ENCODE assay signal across 18 mouse cellular contexts in the genomic region with DNA sequence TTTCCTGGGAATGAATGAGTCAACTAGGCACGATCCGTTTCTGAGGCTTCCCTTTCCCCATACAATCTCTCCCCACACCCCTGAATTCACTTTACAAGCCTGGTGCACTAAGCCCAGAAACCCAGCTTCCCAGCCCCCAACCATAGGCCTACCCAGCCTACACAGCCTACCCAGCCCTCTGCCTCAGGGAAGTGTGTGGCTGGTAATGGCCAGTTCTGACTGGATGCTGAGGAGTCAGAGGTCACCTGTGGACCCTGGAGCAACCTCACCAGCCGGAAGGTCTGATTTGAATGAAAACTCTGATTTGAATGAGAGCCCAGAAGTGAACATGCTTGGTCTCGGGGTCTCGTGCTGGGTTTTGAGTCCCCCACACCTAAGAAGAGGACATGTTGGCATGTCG. TPM values are rescaled to one million over a fixed set of nuclear protein-coding genes. Genes with fewer than 3 reads are reported as not detected.
DNase-seq lines count a peak whose midpoint lies in the region; ATAC-seq and TF ChIP-seq lines count a peak whose summit lies in the region.
"Had no signal": no experiment of that assay in that cellular context is flagged by ENCODE, and none has a peak within 500 bp of the region (broad histone marks: within the 10 kb centered on the region; RNA-seq: fewer than 3 reads in every experiment).

No protein-coding gene starts in this region.

- no peaks in the 10 kb centered on the region for H3K9me3 ChIP-seq in ES-Bruce4 (replicated peaks; ENCODE audit: control insufficient read depth, insufficient read depth, low read length, poor library complexity, severe bottlenecking)
- no peaks in the 10 kb centered on the region for H3K9me3 ChIP-seq in embryonic facial prominence, embryonic 10.5 days
- H3K9me3 ChIP-seq: midbrain, embryonic 15.5 days had no signal

- 80% methylated on average over 6 of the region's 6 CpGs for WGBS in embryonic facial prominence, embryonic 10.5 days
- WGBS in kidney, adult 2 months: 32% methylated on average over 6 of the region's 6 CpGs

- H3K36me3 ChIP-seq in ES-Bruce4 (ENCODE audit: control insufficient read depth, insufficient read depth, low read length, poor library complexity, severe bottlenecking): no peaks in the 10 kb centered on the region
- no peaks in the 10 kb centered on the region for H3K36me3 ChIP-seq in embryonic facial prominence, embryonic 10.5 days (replicated peaks)
- no peaks in the 10 kb centered on the region; the same call in 1 of the 2 replicates for H3K36me3 ChIP-seq in kidney, adult 2 months (ENCODE audit: control insufficient read depth, insufficient read depth, low read length)
- H3K36me3 ChIP-seq: midbrain, embryonic 15.5 days had no signal

- no peaks in the 10 kb centered on the region for H3K27me3 ChIP-seq in ES-Bruce4 (ENCODE audit: control insufficient read depth, insufficient read depth, low read length, poor library complexity, severe bottlenecking)
- no peaks in the 10 kb centered on the region; the same call in 1 of the 2 replicates for H3K27me3 ChIP-seq in embryonic facial prominence, embryonic 10.5 days (replicated peaks; ENCODE audit: low read depth, poor library complexity, severe bottlenecking)
- H3K27me3 ChIP-seq in kidney, adult 2 months (replicated peaks; ENCODE audit: control insufficient read depth, insufficient read depth, low read length): no peaks in the 10 kb centered on the region
- H3K27me3 ChIP-seq: midbrain, embryonic 15.5 days had no signal

- H3K9ac ChIP-seq in ES-Bruce4 (ENCODE audit: low read depth, poor library complexity, severe bottlenecking): no peak overlapping the region
- H3K9ac ChIP-seq: midbrain, embryonic 15.5 days had no signal

- ATAC-seq in erythroid progenitor cell, adult 5-6 weeks (replicated peaks; ENCODE audit: low FRiP score, poor library complexity, severe bottlenecking): no peak
- no peak for ATAC-seq in megakaryocyte-erythroid progenitor cell, adult 5-6 weeks (replicated peaks; ENCODE audit: low FRiP score, low TSS enrichment, poor library complexity, severe bottlenecking)
- ATAC-seq: activated CD4-positive, CD25-positive, alpha-beta regulatory T cell, adult 4 months; forebrain, embryonic 14.5 days; midbrain, embryonic 15.5 days had no signal

- no peak for TF ChIP-seq CTCF in ES-Bruce4 (IDR thresholded peaks at IDR 0.05; ENCODE audit: low read depth, low read length)
- TF ChIP-seq CTCF in kidney, adult 2 months (conservative IDR thresholded peaks at IDR 0.05; ENCODE audit: insufficient read depth, insufficient read length, low read depth, low read length): no peak

- peaks cover 9% of the 10 kb centered on the region for H3K4me1 ChIP-seq in ES-Bruce4 (ENCODE audit: control insufficient read depth, insufficient read depth, low read length)
- H3K4me1 ChIP-seq in embryonic facial prominence, embryonic 10.5 days: peaks cover 27% of the 10 kb centered on the region
- peaks cover 9% of the 10 kb centered on the region for H3K4me1 ChIP-seq in kidney, adult 2 months (ENCODE audit: control insufficient read depth, insufficient read depth, low read length)
- H3K4me1 ChIP-seq: midbrain, embryonic 15.5 days had no signal

- peak; percentile 90 for TF ChIP-seq EP300 in ES-Bruce4 (IDR thresholded peaks at IDR 0.05; ENCODE audit: insufficient read depth, low read depth, low read length)

- peak overlapping the region; percentile 64 for H3K4me3 ChIP-seq in ES-Bruce4 (ENCODE audit: low read depth, low read length)
- peak overlapping the region; percentile 19; the same call in 1 of the 2 replicates for H3K4me3 ChIP-seq in embryonic facial prominence, embryonic 10.5 days
- peak overlapping the region; percentile 81 for H3K4me3 ChIP-seq in kidney, adult 2 months (ENCODE audit: insufficient read depth, low read depth, low read length)
- H3K4me3 ChIP-seq: midbrain, embryonic 15.5 days had no signal

- no peak for DNase-seq in embryonic facial prominence, embryonic 10.5 days (ENCODE audit: low spot score)
- peak; percentile 78 for DNase-seq in kidney, adult 2 months
- peak; percentile 73 to 83 for DNase-seq in kidney, postnatal 36 days
- DNase-seq in urinary bladder, postnatal 10 days (ENCODE audit: low spot score): no peak
- DNase-seq in embryo, embryonic 9.5 days (ENCODE audit: extremely low spot score): no peak
- DNase-seq: cerebellum, adult 11 months; cerebellum, postnatal 36 days; heart, postnatal 14 days had no signal

- TF ChIP-seq POLR2A in ES-Bruce4 (IDR thresholded peaks at IDR 0.05; ENCODE audit: insufficient read depth, low read length): no peak
- no peak for TF ChIP-seq POLR2A in kidney, adult 2 months (IDR thresholded peaks at IDR 0.05; ENCODE audit: low read depth, low read length)

- no peak overlapping the region for H3K27ac ChIP-seq in ES-Bruce4 (ENCODE audit: insufficient read depth, low read length)
- no peak overlapping the region for H3K27ac ChIP-seq in embryonic facial prominence, embryonic 10.5 days (replicated peaks)
- peak overlapping the region; percentile 98 for H3K27ac ChIP-seq in kidney, adult 2 months (ENCODE audit: insufficient read depth, low read depth, low read length)
- H3K27ac ChIP-seq: macrophage; midbrain, embryonic 15.5 days had no signal

RNA-seq across cellular contexts. Expression of a gene that starts 0.9 kb away (rescaled TPM):
- polyA plus RNA-seq in ES-Bruce4 (2011; ENCODE audit: insufficient read depth, insufficient read length, low read depth, missing spikeins): 19.5 and 20.0 TPM in 2 replicates
- 3.9 TPM in 2 replicates for polyA plus RNA-seq in embryonic facial prominence, embryonic 10.5 days (2016; fragmentation: Nextera tagmentation; extraction: Ambion mirVana)
- 166 and 182 TPM in 2 replicates for polyA plus RNA-seq in kidney, adult 2 months (2012; rRNA removed)
- total RNA-seq in erythroid progenitor cell, adult 5-6 weeks (2015; ENCODE audit: low replicate concordance): not detected in 2 replicates
- total RNA-seq in erythroid progenitor cell, adult 5-6 weeks (2017; ENCODE audit: low replicate concordance): not detected in 2 replicates
- not detected in 2 replicates for total RNA-seq in megakaryocyte-erythroid progenitor cell, adult 5-6 weeks (2014; fragmentation: Nextera tagmentation)
- total RNA-seq in megakaryocyte-erythroid progenitor cell, adult 5-6 weeks (2017): not detected in 2 replicates
- total RNA-seq: gastrocnemius, adult 18-20 months; heart, adult 8-10 months; heart, postnatal 14 days had no signal
- polyA plus RNA-seq: activated CD4-positive, CD25-positive, alpha-beta regulatory T cell, adult 4 months; forebrain, embryonic 14.5 days; macrophage; midbrain, embryonic 15.5 days had no signal

RNA-seq across cellular contexts. Expression of a gene that starts 16.1 kb away (rescaled TPM):
- polyA plus RNA-seq in ES-Bruce4 (2011; ENCODE audit: insufficient read depth, insufficient read length, low read depth, missing spikeins): 9.7 and 11.9 TPM in 2 replicates
- polyA plus RNA-seq in embryonic facial prominence, embryonic 10.5 days (2016; fragmentation: Nextera tagmentation; extraction: Ambion mirVana): 0.79 and 1.1 TPM in 2 replicates
- 30.3 and 44.7 TPM in 2 replicates for polyA plus RNA-seq in kidney, adult 2 months (2012; rRNA removed)
- total RNA-seq in erythroid progenitor cell, adult 5-6 weeks (2015; ENCODE audit: low replicate concordance): not detected in 2 replicates
- total RNA-seq in erythroid progenitor cell, adult 5-6 weeks (2017; ENCODE audit: low replicate concordance): not detected in 2 replicates
- not detected in 2 replicates for total RNA-seq in megakaryocyte-erythroid progenitor cell, adult 5-6 weeks (2014; fragmentation: Nextera tagmentation)
- total RNA-seq in megakaryocyte-erythroid progenitor cell, adult 5-6 weeks (2017): not detected in 2 replicates
- total RNA-seq: gastrocnemius, adult 18-20 months had no signal
- polyA plus RNA-seq: activated CD4-positive, CD25-positive, alpha-beta regulatory T cell, adult 4 months; forebrain, embryonic 14.5 days; macrophage; neural tube, embryonic 11.5 days had no signal

RNA-seq across cellular contexts. Expression of a gene that starts 37.9 kb away (rescaled TPM):
- 0.19 and 0.26 TPM in 2 replicates for polyA plus RNA-seq in ES-Bruce4 (2011; ENCODE audit: insufficient read depth, insufficient read length, low read depth, missing spikeins)
- polyA plus RNA-seq in embryonic facial prominence, embryonic 10.5 days (2016; fragmentation: Nextera tagmentation; extraction: Ambion mirVana): 15.4 and 16.5 TPM in 2 replicates
- polyA plus RNA-seq in kidney, adult 2 months (2012; rRNA removed): 44.5 and 51.8 TPM in 2 replicates
- not detected in 2 replicates for total RNA-seq in erythroid progenitor cell, adult 5-6 weeks (2015; ENCODE audit: low replicate concordance)
- total RNA-seq in erythroid progenitor cell, adult 5-6 weeks (2017; ENCODE audit: low replicate concordance): not detected in 2 replicates
- 0.99 TPM in 1 of 2 replicates, not detected in the other for total RNA-seq in megakaryocyte-erythroid progenitor cell, adult 5-6 weeks (2014; fragmentation: Nextera tagmentation)
- 1.3 and 2.5 TPM in 2 replicates for total RNA-seq in megakaryocyte-erythroid progenitor cell, adult 5-6 weeks (2017)
- polyA plus RNA-seq: activated CD4-positive, CD25-positive, alpha-beta regulatory T cell, adult 4 months; macrophage had no signal

Comparison
In these comparisons a context has a peak if more than half of its experiments do, and no peak if none do; other contexts are left out.
1. H3K4me3 ChIP-seq: peak in every context shown above with its lines; median percentile 81 in kidney, adult 2 months; 64 in ES-Bruce4; 19 in embryonic facial prominence, embryonic 10.5 days.
2. DNase-seq: peak in kidney, adult 2 months (single experiment) and kidney, postnatal 36 days (2 of 2); none in embryonic facial prominence, embryonic 10.5 days (single experiment), urinary bladder, postnatal 10 days (single experiment) and embryo, embryonic 9.5 days (single experiment).
3. RNA of a gene that starts 37.9 kb away (polyA plus RNA-seq): 44.5 to 51.8 TPM in kidney, adult 2 months and 15.4 to 16.5 TPM in embryonic facial prominence, embryonic 10.5 days; 0.19 to 0.26 TPM in ES-Bruce4; every median in the first group is over 10 times any median in the second.